Mouse (Mus musculus) hindlimb bud, embryonic 11.5 days (tissue): Measurements from ENCODE around the gene H2-Aa.

ENCODE experiments used
- DNase-seq: peaks from one replicate; pipeline ENCODE4 v3.0.0-alpha.2; 2012; ENCODE audit warnings: low read depth, low spot score; ENCODE audit errors: extremely low spot score

Gene H2-Aa

GRCm38 (mm10) chr17:34264452-34265351, 22.9 kb downstream of the H2-Aa start:
- DNase-seq: no peak

GRCm38 (mm10) chr17:34263811-34264371, 23.7 kb downstream of the H2-Aa start:
- DNase-seq: no peak

GRCm38 (mm10) chr17:34263068-34263467, 24.6 kb downstream of the H2-Aa start:
- DNase-seq: peak; percentile 93

- DNase-seq: peak; percentile 60
These were observed 26.1 kb downstream of the H2-Aa start for GRCm38 (mm10) chr17:34261502-34261901.

- no peak for DNase-seq
These were observed 27.1 kb downstream of the H2-Aa start for GRCm38 (mm10) chr17:34260551-34260950.

- DNase-seq: no peak
These were observed 29.8 kb downstream of the H2-Aa start, which contains the start of gene H2-Ab1 for GRCm38 (mm10) chr17:34257594-34258375. TSS of gene H2-Ab1 (plus strand) at chr17:34257689.

- no peak for DNase-seq
These were observed 31.1 kb downstream of the H2-Aa start for GRCm38 (mm10) chr17:34256501-34256900.

- no peak for DNase-seq
These were observed 36.0 kb downstream of the H2-Aa start for GRCm38 (mm10) chr17:34251666-34252065.

- DNase-seq: no peak
These were observed 37.7 kb downstream of the H2-Aa start for GRCm38 (mm10) chr17:34249878-34250277.

- no peak for DNase-seq
These were observed 38.3 kb downstream of the H2-Aa start for GRCm38 (mm10) chr17:34249361-34249760.

GRCm38 (mm10) chr17:34248764-34249163, 38.9 kb downstream of the H2-Aa start:
- no peak for DNase-seq

GRCm38 (mm10) chr17:34247047-34247446, 40.6 kb downstream of the H2-Aa start:
- no peak for DNase-seq

- DNase-seq: no peak
These were observed 43.0 kb downstream of the H2-Aa start for GRCm38 (mm10) chr17:34244656-34245055.

GRCm38 (mm10) chr17:34240916-34241315, 46.7 kb downstream of the H2-Aa start:
- DNase-seq: no peak

- no peak for DNase-seq
These were observed 47.3 kb downstream of the H2-Aa start for GRCm38 (mm10) chr17:34240366-34240765.

- DNase-seq: no peak
These were observed 48.0 kb downstream of the H2-Aa start for GRCm38 (mm10) chr17:34239601-34240041.

- DNase-seq: no peak
These were observed 48.9 kb downstream of the H2-Aa start, which contains the start of gene H2-Ob for GRCm38 (mm10) chr17:34238706-34239105. TSS of gene H2-Ob (plus strand) at chr17:34238903.

GRCm38 (mm10) chr17:34237741-34238140, 49.9 kb downstream of the H2-Aa start:
- DNase-seq: no peak

- no peak for DNase-seq
These were observed 50.9 kb downstream of the H2-Aa start for GRCm38 (mm10) chr17:34236691-34237090.

GRCm38 (mm10) chr17:34234926-34235325, 52.7 kb downstream of the H2-Aa start:
- peak; percentile 26 for DNase-seq
